Mouse (Mus musculus): ENCODE measurements at regions not wholly inside any gene's neighbourhood (a gene's known extent, or its start where the extent isn't known, plus 50 kb on each side); places are given as distances from the start of the nearest gene placed in this dataset.

GRCm38 (mm10) chr11:114146334-114146733, 79.5 kb upstream of the Sdk2 start:
- DNase-seq, result no peak

DNA sequence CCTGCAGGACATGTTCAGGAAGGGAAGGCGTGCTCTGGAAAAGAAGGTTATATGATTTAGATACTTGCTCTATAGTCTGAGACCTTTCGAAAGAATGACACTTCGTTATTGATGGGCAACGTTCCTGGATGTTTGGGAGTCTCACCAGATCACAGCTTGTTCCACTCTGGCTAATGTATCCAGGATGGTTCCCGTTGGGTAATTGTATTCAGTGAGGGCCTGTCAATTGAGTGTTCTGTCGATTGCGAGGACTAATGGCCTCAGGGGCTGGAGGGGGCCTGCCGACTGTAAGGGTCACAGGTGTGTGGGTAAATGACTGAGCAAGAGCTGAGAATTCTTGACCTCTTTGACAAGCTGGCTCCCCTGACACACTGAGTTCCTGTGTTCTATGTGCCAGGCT, 62.4 kb upstream of the Sdk2 start:
- DNase-seq, result no peak

- no peak for DNase-seq
These were observed 62.0 kb upstream of the Sdk2 start for GRCm38 (mm10) chr11:114128841-114129240.

GRCm38 (mm10) chr11:114127426-114127825, 60.6 kb upstream of the Sdk2 start:
- no peak for DNase-seq

- no peak for DNase-seq
These were observed 55.3 kb upstream of the Sdk2 start for GRCm38 (mm10) chr11:114122175-114122574.

DNA sequence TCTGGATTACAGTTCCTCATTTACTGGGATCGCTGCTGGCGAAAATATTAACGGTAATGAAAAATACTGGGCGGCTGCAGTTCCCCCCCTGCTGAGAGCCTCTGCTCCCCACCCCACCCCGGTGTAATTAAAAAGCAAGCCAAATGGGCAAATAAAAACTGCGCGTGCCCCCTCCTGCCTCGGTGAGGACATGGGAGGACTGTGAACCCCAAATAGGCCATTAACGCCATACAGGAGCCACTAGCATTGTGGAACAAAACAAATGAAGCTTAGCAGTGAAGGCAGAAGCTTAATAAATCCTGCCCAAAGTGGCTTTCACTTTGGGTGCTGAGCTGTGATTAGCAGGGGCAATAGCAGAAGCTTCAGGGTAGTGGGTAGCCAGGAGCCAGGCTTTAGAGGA, 52.3 kb upstream of the Sdk2 start:
- no peak for DNase-seq

All from heart, postnatal 4 days (tissue).